Mouse (Mus musculus) retina, postnatal 1 day (tissue): ENCODE data around the gene Iqcf3.
A peak's percentile ranks its signal among the peaks of the same experiment; 100 is the strongest.

Source experiments
- DNase-seq: peaks from one replicate; pipeline ENCODE4 v3.0.0-alpha.2; 2012

The Iqcf3 gene

DNA sequence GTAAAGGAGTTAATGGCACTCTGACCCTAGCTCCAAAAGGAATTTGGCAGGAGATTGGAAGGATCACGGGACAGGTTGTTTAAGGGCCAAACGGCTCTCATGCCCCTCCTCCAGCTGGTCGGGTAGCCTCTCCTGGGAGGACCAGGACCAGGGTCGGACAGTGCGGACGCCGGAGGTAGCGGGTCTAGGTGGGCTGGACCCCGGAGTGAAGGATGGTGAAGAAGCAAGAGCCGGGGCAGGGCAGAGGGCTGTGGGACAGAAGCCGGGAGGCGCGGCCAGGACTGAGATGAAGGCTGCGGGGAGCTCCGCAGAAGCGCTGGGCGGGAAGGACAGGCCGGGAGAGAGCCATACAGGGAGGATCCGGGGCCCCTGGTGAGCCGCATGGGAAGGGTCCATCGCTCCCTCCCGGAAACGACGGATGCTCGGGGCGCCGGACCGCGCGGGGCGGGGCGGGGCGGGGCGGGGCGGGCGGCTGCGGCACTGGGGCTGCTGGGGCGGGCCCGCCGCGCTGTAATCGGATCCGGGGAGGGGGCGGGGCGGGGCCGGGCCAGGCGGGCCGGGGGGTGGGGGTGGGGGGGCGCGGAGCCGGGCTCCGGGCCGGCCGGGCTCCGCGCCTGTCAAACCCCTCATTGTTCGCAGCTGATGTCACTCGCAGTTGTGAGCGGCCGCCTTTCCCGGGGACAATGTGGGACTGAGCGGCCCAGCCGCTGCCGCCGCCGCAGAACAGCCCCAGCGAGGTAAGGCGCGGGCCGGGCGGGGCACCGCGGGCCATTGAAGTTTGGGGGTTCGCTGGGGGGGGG is 108.0 kb downstream of the Iqcf3 start, which contains the start of gene Pcbp4:
Gene Pcbp4, plus strand, starts transcription at position 21 of the 800 bp plus-strand sequence.
- peak; percentile 88 for DNase-seq
